Mouse (Mus musculus) CD4-positive, CD25-positive, alpha-beta regulatory T cell, adult 2 months (primary cell): ENCODE measurements around the gene Tmco5.

Experiments
- DNase-seq: peaks from one replicate; pipeline ENCODE4 v3.0.0-alpha.2; 2012; ENCODE audit warnings: low read depth, low spot score

The Tmco5 gene

DNA sequence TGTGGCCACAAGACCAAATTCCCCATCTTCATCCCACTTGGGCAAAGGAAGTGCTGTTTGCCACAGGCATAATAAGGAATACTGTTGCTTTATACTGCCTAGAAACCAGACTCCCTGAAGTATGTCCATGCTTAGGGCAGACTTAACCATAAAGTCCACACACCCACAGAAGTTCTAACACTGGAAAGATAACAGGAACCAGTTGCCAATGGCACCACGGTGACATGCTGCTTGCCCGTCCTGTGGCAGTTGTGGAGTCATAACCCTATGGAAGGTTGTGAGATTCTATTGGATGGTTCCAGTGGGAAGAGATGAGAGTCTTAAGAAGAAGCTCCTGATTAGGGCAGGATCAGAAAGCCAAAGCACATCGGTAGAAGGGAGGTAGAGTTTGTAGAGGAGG, at the start of gene Tmco5:
Tmco5 (plus strand) TSS at position 301 of the 400 bp plus-strand sequence.
- DNase-seq: no peak

GRCm38 (mm10) chr2:116831863-116832262, 46.6 kb upstream of the Tmco5 start:
- DNase-seq: no peak

DNA sequence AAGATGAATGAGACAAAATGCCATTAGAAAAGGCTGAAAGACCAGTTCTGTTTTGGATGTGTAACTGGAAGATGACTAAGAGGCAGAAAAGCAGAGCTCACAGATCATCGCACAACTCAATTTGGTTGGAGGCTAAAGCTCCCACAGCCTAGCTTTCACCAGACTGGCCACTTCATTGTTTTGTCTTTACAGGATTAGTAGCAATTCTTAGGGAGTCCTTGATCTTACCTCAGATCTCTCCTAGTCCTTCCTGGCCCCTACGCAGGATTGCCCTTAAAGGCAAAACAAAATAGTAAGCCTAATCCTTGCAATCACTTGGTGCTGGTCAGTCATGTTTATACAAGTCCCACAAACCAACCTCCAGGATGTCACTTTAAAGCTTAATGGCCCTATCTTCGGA, 40.7 kb upstream of the Tmco5 start:
- DNase-seq: no peak

DNA sequence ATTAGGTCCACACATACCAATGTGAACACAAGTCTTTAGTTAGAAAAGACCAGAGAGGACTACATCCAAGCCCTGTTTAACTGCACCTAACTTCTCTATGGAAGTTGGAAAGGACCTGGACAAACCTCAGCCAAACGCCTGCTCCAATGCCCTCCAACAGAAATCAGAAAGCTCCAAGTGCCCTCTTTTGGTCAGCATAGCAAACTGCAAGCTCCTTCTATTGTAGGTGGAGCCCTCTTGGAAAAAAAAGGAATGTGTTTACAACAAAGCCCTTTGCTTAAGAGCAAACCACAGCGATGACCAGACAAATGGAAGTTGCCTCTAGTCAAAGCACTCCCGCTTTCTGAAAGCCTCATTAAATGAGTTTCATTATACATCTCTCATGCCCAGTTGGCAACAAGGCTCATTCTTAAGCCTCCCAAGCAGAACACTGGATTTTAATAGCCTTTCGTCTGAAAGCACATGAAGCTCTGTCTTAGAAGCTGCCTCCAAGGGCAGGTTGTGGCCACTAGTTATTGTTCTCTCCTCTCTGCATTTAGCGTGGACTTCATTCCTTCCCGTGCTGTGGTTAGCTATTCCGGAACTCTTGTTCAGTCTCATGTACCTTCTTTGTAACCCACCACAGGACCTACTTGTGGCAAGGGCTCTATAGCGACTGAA, 39.8 kb upstream of the Tmco5 start:
- DNase-seq: no peak

DNA sequence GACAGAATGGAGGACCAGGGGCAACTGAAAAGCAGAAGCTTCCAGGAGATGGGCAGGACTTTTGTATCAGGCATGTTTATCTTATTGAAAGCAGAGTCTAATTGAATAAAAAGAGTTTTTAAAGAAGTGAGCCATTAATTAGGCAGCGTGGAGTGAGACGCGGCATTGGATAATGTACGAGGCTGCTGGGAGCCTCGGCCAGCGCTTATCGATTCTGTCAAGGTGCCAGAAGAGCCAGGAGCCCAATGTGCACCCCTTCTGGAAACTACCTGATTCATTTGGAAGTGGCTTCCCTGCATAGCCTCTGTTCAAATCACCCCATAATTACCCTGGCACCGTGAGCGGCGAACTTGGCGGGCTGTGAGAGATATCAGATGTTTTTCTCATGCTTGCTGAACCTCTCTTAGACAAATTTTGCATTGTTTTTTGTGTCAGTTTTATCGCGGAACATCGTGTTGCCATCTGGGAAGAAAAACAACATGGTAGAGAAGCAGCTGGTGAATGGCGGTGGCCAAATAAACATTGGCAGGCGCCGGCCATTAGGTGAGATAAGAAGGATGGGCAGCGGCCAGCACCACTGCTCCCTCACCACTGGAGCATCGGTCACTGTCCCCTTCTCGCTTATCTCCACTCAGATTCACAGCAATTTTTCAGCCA, 28.4 kb upstream of the Tmco5 start:
- DNase-seq: no peak

DNA sequence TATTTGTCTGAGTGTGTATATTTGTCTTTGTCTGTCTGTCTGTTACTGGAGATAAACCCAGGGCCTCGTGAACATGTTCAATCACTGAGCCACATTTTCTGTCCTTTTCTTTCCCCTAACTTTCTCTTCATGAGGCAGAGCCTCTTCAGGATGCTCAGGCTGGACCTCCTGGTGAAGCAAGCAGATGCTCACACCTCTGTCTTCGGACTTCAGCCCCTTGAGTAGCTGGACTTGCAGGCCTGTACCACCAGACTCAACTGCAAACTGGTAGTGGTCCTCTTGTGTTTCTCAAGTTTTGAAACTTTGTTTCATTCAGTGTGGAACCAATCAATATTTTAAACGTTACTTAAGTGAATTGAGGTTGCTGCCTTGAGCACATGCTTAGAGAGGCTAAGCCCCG, 27.1 kb upstream of the Tmco5 start:
- DNase-seq: no peak

DNA sequence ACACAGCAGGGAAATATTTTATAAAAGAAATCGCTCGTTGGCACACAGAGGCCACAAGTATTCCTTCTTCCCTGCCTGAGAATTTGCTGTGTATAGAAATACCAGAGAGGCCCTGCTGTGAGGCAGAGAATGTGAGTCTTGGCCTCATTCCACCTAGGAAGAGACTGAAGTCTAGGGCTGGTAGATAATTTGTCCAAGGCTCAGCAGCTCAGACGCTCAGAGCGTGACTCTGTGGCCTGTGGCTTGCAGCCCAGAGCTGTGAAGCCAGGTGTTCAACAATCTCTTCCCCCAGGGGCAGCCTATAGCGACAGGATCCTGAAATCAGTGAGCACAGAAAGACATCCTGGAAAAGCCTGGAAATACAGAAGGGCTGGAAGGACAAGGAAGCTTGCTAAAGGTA, 26.2 kb upstream of the Tmco5 start:
- no peak for DNase-seq

- no peak for DNase-seq
Measured at GRCm38 (mm10) chr2:116858703-116859102, 19.8 kb upstream of the Tmco5 start.

GRCm38 (mm10) chr2:116876955-116877615, 1.4 kb upstream of the Tmco5 start:
- DNase-seq: no peak

- no peak for DNase-seq
Measured at GRCm38 (mm10) chr2:116879730-116880129, 1.2 kb downstream of the Tmco5 start.

DNA sequence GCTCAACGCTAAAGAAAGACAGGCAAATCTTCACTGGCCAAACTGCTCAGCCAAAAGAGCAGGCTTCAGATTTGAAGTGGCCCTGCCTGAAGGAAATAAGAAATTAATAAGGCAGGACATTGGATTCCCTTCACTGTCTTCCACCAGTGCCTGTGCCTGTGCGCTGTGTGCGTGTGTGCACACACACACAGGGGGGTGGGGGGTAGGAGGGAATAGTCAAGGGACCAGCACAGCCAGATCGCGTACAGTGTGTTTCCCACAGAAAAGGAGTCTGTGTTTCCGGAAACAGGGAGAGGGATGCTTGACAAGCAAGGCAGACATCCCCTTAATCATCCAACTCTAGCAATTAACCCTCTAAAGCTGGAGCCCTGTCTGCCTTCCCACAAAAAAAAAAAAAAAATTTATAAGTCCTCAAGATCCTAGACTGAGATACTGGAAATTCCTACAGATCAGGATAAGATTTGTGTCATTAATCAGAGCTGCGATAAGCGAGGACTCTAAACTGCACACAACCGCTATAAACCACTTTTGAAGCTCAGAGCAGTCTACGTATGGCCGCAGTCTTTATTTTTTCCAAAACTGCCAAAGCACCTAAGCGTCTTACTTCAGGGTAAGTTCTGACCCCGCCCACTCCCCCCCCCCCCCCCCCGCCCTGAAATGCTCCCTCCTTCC, 15.0 kb downstream of the Tmco5 start:
- no peak for DNase-seq

- peak; percentile 60 for DNase-seq
Measured at GRCm38 (mm10) chr2:116893988-116894363, 15.5 kb downstream of the Tmco5 start.

DNA sequence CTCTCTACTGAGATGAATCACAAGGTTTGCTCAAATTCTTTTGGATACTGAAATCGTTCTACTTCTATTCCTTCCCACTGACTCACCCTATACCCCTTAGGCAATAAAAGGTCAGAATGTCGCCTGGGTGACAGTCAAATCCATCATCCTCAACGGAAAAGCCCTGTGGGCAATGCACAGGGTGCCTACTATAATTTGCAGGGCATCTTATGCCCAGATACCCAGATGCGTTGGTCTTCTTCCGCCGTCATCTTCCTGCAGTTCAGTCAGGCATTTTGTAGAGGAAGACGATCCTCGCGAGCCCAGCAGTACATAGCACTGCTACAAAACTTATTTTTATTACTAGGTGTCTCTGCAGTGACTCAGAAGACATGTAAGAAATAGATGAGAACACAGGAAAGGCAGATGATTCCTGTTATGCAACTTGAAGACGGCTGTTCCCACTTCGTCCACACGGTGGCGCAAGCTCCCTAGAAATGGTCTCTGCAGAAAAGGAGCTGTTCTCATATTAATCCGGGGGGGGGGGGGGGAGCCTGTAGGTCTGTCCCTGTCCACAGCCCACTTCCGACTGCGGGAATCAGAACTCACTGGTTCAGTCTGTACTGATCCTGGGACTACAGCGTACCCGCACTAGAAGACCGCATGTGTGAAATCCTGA, 21.3 kb downstream of the Tmco5 start:
- peak; percentile 86 for DNase-seq

DNA sequence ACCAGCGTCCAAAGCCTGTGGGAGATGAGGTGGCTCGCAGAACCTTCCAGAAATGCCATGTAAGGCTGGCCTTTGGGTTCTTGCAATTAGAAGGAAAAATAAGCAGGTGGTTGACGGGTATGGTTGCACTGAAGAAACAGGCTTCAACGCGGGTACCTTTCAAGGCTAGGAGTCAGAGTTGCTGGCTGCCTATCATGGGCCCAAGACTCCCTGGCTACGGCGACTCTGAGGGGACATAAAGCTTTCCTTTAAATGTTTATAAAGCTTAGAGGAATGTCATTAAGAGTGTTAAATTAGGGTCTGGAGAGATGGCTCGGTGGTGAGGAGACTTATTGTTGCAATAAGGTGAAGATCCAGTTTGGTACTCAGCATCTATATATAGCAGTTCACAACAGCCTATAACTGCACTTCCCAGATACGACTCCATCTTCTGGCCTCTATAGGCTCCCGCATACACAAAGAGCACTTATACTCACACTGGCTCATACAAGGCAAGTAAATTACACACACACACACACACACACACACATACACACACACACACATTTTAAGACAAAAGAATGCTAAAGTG, 21.9 kb downstream of the Tmco5 start:
- no peak for DNase-seq

DNA sequence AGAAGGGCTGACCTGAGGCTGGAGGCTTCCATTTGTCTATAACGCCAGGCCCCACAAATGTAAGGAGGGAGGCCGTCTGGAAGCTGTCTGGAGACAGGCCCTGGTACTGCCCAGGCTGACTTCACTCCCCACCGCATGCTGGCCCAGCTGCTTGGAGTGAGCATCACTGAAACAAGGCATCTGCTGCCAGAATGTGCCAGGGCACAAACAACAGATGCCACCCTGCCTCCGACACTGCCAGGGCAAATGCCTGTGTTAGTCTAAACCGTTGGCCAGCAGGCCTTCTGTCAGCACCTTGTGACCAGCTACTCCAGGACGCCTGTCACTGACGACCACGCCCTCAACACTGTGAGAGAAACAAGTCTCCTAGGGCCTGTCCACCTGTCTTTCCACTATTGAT, 29.8 kb downstream of the Tmco5 start:
- no peak for DNase-seq

GRCm38 (mm10) chr2:116912334-116913070, 34.0 kb downstream of the Tmco5 start:
- DNase-seq: no peak

DNA sequence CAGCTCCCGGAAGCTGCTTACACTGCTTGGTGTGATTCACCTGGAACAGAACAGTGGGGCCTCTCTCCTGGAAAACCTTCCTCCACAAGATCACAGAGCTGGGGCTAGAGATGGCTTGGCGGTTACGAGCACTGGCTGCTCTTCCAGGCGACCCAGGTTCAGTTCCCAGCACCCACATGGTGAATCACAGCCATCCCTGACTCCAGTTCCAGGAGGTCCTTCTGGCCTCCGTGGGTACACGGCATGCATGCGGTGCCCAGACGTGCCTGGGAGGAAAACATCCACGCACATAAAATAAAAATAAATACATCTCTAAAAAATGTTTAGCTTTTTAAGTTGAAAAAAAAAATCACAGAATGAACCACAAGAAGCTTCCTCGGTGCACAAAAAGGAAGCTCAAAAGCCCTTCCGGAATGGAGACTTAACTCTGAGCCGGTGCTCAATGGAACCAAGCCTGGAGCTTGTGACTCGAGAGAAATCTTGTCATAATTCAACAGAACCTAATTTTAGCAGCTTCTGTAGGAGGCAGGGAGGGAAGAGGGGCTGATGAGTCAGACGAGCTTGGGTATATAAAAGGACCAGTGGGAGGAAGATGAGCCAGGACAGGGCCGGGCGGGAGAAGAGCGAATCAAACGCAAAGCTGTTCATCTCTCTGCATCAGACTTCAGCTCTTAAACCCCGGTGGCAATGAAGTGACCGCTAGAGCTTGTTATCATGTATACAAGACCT, 35.4 kb downstream of the Tmco5 start:
- no peak for DNase-seq

DNA sequence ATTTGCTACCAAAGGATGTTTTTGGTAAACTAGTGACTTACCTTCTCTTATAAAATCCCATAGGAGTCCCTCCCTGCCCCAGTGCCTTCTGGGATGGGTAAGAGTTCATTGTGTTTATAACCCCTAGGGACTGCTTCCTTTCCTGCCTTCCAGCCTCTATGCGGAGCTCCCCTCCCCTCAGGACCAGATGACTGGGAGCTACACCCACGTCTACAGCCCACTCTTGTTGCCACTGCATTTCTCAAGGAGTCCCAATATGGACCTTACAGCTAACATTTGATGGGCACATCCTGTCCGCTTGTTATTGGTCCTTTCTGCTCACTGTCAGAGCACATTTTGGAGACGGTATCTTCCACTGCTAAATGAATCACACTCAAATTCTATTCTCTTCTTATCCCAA, 36.1 kb downstream of the Tmco5 start:
- DNase-seq: no peak

GRCm38 (mm10) chr2:116918598-116918997, 40.1 kb downstream of the Tmco5 start:
- DNase-seq: no peak
